ENCODE assay signal across 8 mouse cellular contexts in genomic region chr11:99147041-99147919, GRCm38 (mm10). TPM values are rescaled to one million over a fixed set of nuclear protein-coding genes. Genes with fewer than 3 reads are reported as not detected.
DNase-seq lines count a peak whose midpoint lies in the region; ATAC-seq lines count a peak whose summit lies in the region.

No protein-coding gene starts in this region.

- no peak for ATAC-seq in CD4-positive, CD25-positive, alpha-beta regulatory T cell, adult 4 months

- intact Hi-C loops in left cerebral cortex, postnatal 25 days (cut with DNase I), result loop anchor here (1.0 to 5.0 kb wide), 2 partner anchors 21 to 35 kb away; no protein-coding TSS in a partner anchor

- DNase-seq in CD4-positive, CD25-positive, alpha-beta regulatory T cell, adult 2 months (ENCODE audit: low read depth, low spot score), result peak; percentile 65
- peak; percentile 64 for DNase-seq in CD4-positive helper T cell, adult 2 months (ENCODE audit: low read depth, low spot score)
- peak; percentile 68 to 79 for DNase-seq in frontal cortex, adult 2 months (ENCODE audit: extremely low spot score in 1 of 2, low spot score in 1 of 2)
- DNase-seq in left cerebral cortex, postnatal 25 days (ENCODE audit: low spot score in 2 of 2), result peak; percentile 64 to 92
- DNase-seq in retina, postnatal 1 day, result peak; percentile 66
- no peak for DNase-seq in adipocyte (ENCODE audit: low spot score)
- no peak for DNase-seq in urinary bladder, postnatal 36 days (ENCODE audit: low spot score in 2 of 2)

RNA-seq across cellular contexts. Expression of gene Ccr7, which starts 7.6 kb away (rescaled TPM):
- 100 to 1,000 TPM; 277 to 361 TPM for polyA plus RNA-seq in CD4-positive, CD25-positive, alpha-beta regulatory T cell, adult 4 months (2017; shearing (Covaris generic))
- 0.14 and 0.19 TPM in 2 replicates for polyA plus RNA-seq in frontal cortex, adult 2 months (2012; rRNA removed)
- total RNA-seq in left cerebral cortex, postnatal 25 days (2021), result under 1 TPM in 1 of 2 experiments, not detected in 1; 0.16 TPM

RNA-seq across cellular contexts. Expression of gene Tns4, which starts 58.2 kb away (rescaled TPM):
- under 1 TPM in 1 of 2 experiments, not detected in 1; 0.35 TPM for polyA plus RNA-seq in CD4-positive, CD25-positive, alpha-beta regulatory T cell, adult 4 months (2017; shearing (Covaris generic))
- 0.19 and 0.34 TPM in 2 replicates for polyA plus RNA-seq in frontal cortex, adult 2 months (2012; rRNA removed)
- under 1 TPM; 0.21 to 0.64 TPM for total RNA-seq in left cerebral cortex, postnatal 25 days (2021)

Comparison
In these comparisons a context has a peak if more than half of its experiments do, and no peak if none do; other contexts are left out.
1. DNase-seq: peak in CD4-positive, CD25-positive, alpha-beta regulatory T cell, adult 2 months (single experiment), CD4-positive helper T cell, adult 2 months (single experiment), frontal cortex, adult 2 months (2 of 2), left cerebral cortex, postnatal 25 days (2 of 2) and retina, postnatal 1 day (single experiment); none in adipocyte (single experiment) and urinary bladder, postnatal 36 days (0 of 2).
2. RNA of gene Ccr7, which starts 7.6 kb away (polyA plus RNA-seq): 277 to 361 TPM in CD4-positive, CD25-positive, alpha-beta regulatory T cell, adult 4 months; 0.14 to 0.19 TPM in frontal cortex, adult 2 months; every median in the first group is over 100 times any median in the second.